Mouse (Mus musculus): ENCODE results near the gene Fancg. TPM values are rescaled to one million over a fixed set of nuclear protein-coding genes. Genes with fewer than 3 reads are reported as not detected.

Gene Fancg
- total and polyA plus RNA-seq, 3 experiments = 13.2 to 18.7 (median 13.7) TPM

DNA sequence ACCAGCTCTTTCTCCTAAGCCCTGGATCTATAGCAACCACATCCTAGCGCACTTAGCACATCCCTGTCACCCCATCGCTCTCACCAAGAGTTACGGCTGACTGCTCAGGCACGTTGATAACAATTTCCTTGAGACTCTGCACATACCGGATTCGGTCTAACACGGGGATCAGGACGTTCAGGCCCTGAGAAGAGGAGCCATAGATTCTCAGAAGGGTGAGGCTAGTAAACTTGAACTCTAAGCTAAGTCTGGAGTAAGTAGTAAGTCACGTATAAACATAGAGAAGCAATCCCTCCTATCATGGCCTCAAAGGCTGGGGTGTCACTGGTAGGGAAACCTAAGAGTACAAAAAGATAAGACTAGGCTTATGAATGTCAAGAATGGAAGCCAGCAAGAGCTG is 20.0 kb upstream of the Fancg start:
- peak overlapping the region; percentile 58 for H3K4me2 ChIP-seq (ENCODE audit: insufficient read depth, low read depth, poor library complexity, severe bottlenecking)
- no peak overlapping the region for H3K27ac ChIP-seq (ENCODE audit: insufficient read depth, low read depth)
- H3K27me3 ChIP-seq (replicated peaks) = no peaks in the 10 kb centered on the region
- H3K36me3 ChIP-seq (replicated peaks in 1 of 2; ENCODE audit: control insufficient read depth in 1 of 2, insufficient read depth in 1 of 2, low read length in 1 of 2) = peaks cover 26 to 68% of the 10 kb centered on the region in 2 experiments
- peaks cover 5 to 22% of the 10 kb centered on the region in 2 experiments; a peak in 3 of 4 replicates for H3K4me1 ChIP-seq (ENCODE audit: control insufficient read depth in 1 of 2, insufficient read depth in 2 of 2)
- DNase-seq (ENCODE audit: extremely low read depth) = no peak
- peak overlapping the region; percentile 95 for H3K9ac ChIP-seq (ENCODE audit: insufficient read depth, low read depth)
- in situ Hi-C loops (cut with MboI; ENCODE audit: low pct_ligation_motif_present, low pct_unique_long_range_greater_than_20kb, low sequenced_read_pairs) = no loop called here
- no peak for TF ChIP-seq HCFC1 (IDR thresholded peaks at IDR 0.05; ENCODE audit: low read depth, low read length)
- TF ChIP-seq POLR2AphosphoS2 (IDR thresholded peaks at IDR 0.05; ENCODE audit: low read depth, low read length) = no peak
- TF ChIP-seq CHD1 (IDR thresholded peaks at IDR 0.05; ENCODE audit: low read depth, low read length) = no peak
- TF ChIP-seq USF1 (IDR thresholded peaks at IDR 0.05; ENCODE audit: low read depth, low read length) = no peak
- no peak for TF ChIP-seq ETS1 (conservative IDR thresholded peaks at IDR 0.05; ENCODE audit: low read depth, low read length)
- dilution Hi-C loops (cut with MboI; ENCODE audit: extremely low pct_ligation_motif_present, extremely low pct_unique_long_range_greater_than_20kb, low sequenced_read_pairs) = no loop called here
- H3K4me3 ChIP-seq (replicated peaks in 1 of 3; ENCODE audit: low read depth in 2 of 3, low read length in 2 of 3, poor library complexity in 1 of 3) = peak overlapping the region; percentile 72 to 92 (median 84)
- H3K9me3 ChIP-seq (replicated peaks; ENCODE audit: low read length) = no peaks in the 10 kb centered on the region
- peaks cover 11% of the 10 kb centered on the region for H3K79me2 ChIP-seq (replicated peaks; ENCODE audit: control insufficient read depth, extremely low read depth, insufficient read depth, poor library complexity, severe bottlenecking)

DNA sequence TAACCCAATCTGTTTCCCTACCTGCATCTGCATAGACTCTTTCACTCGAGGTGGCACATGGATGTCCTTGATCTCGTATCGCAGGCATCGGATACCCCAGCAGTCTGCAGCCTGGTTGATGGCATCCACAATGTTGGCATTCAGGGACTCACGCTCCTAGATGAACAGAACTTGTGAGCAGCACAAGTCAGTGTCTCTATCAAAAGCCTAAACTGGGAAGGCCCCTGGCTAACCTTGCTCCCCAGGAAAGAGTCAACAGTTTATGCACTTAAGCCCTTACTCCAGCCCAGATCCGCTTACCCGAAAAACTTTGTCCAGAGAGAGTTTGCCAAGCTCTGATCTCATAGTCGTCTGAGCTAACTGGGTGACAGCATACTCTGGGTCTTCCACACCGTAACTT is 19.4 kb upstream of the Fancg start:
- peak overlapping the region; percentile 58; the same call in 1 of the 2 replicates for H3K4me2 ChIP-seq (ENCODE audit: insufficient read depth, low read depth, poor library complexity, severe bottlenecking)

DNA sequence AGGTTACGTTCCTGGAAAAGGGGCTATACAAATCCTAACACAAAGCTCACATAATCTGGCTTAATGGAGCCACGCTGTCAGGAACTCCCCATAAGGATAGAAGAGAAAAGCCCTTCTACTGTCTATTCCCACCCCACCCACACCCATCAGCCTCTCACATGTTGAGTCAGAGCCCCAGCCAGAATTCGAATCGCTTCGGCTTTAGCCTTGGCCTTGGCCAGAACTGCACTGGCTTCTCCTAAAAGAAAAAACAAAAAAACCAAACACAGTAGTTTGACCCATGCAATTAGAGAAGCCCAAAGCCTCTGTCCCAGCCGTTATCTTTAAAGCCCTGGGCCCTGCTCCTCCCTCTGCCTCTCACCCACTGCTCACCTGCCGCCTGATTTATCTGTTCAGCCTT is 18.8 kb upstream of the Fancg start:
- Histone ChIP-seq H3K4me2 (ENCODE audit: insufficient read depth, low read depth, poor library complexity, severe bottlenecking) (no peak overlapping the region), H3K4me3 (replicated peaks in 1 of 3; ENCODE audit: low read depth in 2 of 3, low read length in 2 of 3, poor library complexity in 1 of 3) (no peak overlapping the region), H3K9ac (ENCODE audit: insufficient read depth, low read depth) (no peak overlapping the region), H3K9me3 (replicated peaks; ENCODE audit: low read length) (no peaks in the 10 kb centered on the region), H3K4me1 (ENCODE audit: control insufficient read depth in 1 of 2, insufficient read depth in 2 of 2) (peaks cover 9 to 30% of the 10 kb centered on the region in 2 experiments), H3K27ac (ENCODE audit: insufficient read depth, low read depth) (no peak overlapping the region), H3K79me2 (replicated peaks; ENCODE audit: control insufficient read depth, extremely low read depth, insufficient read depth, poor library complexity, severe bottlenecking) (peaks cover 17% of the 10 kb centered on the region), H3K27me3 (replicated peaks) (no peaks in the 10 kb centered on the region), H3K36me3 (replicated peaks in 1 of 2; ENCODE audit: control insufficient read depth in 1 of 2, insufficient read depth in 1 of 2, low read length in 1 of 2) (peaks cover 26 to 62% of the 10 kb centered on the region in 2 experiments)
- dilution Hi-C loops (cut with MboI; ENCODE audit: extremely low pct_ligation_motif_present, extremely low pct_unique_long_range_greater_than_20kb, low sequenced_read_pairs) = no loop called here
- DNase-seq (ENCODE audit: extremely low read depth) = no peak
- TF ChIP-seq MXI1 (IDR thresholded peaks at IDR 0.05; ENCODE audit: low read depth, low read length) (no peak), MAZ (IDR thresholded peaks at IDR 0.05; ENCODE audit: low read depth, low read length) (no peak), MAX (IDR thresholded peaks at IDR 0.05; ENCODE audit: low read length) (no peak), POLR2A (IDR thresholded peaks at IDR 0.05; ENCODE audit: low read depth, low read length) (no peak), E2F4 (IDR thresholded peaks at IDR 0.05; ENCODE audit: insufficient replicate concordance, low read depth, low read length) (no peak), JUN (IDR thresholded peaks at IDR 0.05; ENCODE audit: insufficient read depth, low read depth, low read length) (no peak), ZKSCAN1 (IDR thresholded peaks at IDR 0.05; ENCODE audit: borderline replicate concordance, low read depth, low read length) (no peak), MEF2A (IDR thresholded peaks at IDR 0.05; ENCODE audit: borderline replicate concordance, low read depth, low read length) (no peak), RCOR1 (conservative IDR thresholded peaks at IDR 0.05; ENCODE audit: low read depth, low read length) (no peak), USF2 (conservative IDR thresholded peaks at IDR 0.05; ENCODE audit: low read depth, low read length) (no peak), NRF1 (IDR thresholded peaks at IDR 0.05; ENCODE audit: low read depth, low read length) (no peak), SIN3A (IDR thresholded peaks at IDR 0.05; ENCODE audit: low read length) (no peak), HCFC1 (IDR thresholded peaks at IDR 0.05; ENCODE audit: low read depth, low read length) (no peak), EP300 (IDR thresholded peaks at IDR 0.05; ENCODE audit: low read length) (no peak)
- in situ Hi-C loops (cut with MboI; ENCODE audit: low pct_ligation_motif_present, low pct_unique_long_range_greater_than_20kb, low sequenced_read_pairs) = no loop called here

More for the DNA sequence above, 19.4 kb upstream of the Fancg start:
- TF ChIP-seq ZNF384 (IDR thresholded peaks at IDR 0.05; ENCODE audit: low read depth, low read length) = no peak
- TF ChIP-seq POLR2AphosphoS2 (IDR thresholded peaks at IDR 0.05; ENCODE audit: low read depth, low read length) = no peak
- no peak for TF ChIP-seq USF1 (IDR thresholded peaks at IDR 0.05; ENCODE audit: low read depth, low read length)
- no peak for TF ChIP-seq ETS1 (conservative IDR thresholded peaks at IDR 0.05; ENCODE audit: low read depth, low read length)
- no peak for TF ChIP-seq ZMIZ1 (IDR thresholded peaks at IDR 0.05; ENCODE audit: low read depth, low read length)
- TF ChIP-seq MXI1 (IDR thresholded peaks at IDR 0.05; ENCODE audit: low read depth, low read length) = no peak
- no peak for TF ChIP-seq NRF1 (IDR thresholded peaks at IDR 0.05; ENCODE audit: low read depth, low read length)
- TF ChIP-seq ZC3H11A (IDR thresholded peaks at IDR 0.05; ENCODE audit: low read depth, low read length) = no peak
- no peak for TF ChIP-seq JUND (conservative IDR thresholded peaks at IDR 0.05; ENCODE audit: low read depth, low read length)
- no peak for TF ChIP-seq MYC (IDR thresholded peaks at IDR 0.05; ENCODE audit: low read depth, low read length)
- H3K4me1 ChIP-seq (ENCODE audit: control insufficient read depth in 1 of 2, insufficient read depth in 2 of 2) = peaks cover 5 to 24% of the 10 kb centered on the region in 2 experiments; a peak in 3 of 4 replicates
- in situ Hi-C loops (cut with MboI; ENCODE audit: low pct_ligation_motif_present, low pct_unique_long_range_greater_than_20kb, low sequenced_read_pairs) (no loop called here), dilution Hi-C loops (cut with MboI; ENCODE audit: extremely low pct_ligation_motif_present, extremely low pct_unique_long_range_greater_than_20kb, low sequenced_read_pairs) (no loop called here)
- peaks cover 26 to 64% of the 10 kb centered on the region in 2 experiments for H3K36me3 ChIP-seq (replicated peaks in 1 of 2; ENCODE audit: control insufficient read depth in 1 of 2, insufficient read depth in 1 of 2, low read length in 1 of 2)
- no peaks in the 10 kb centered on the region for H3K27me3 ChIP-seq (replicated peaks)
- H3K9me3 ChIP-seq (replicated peaks; ENCODE audit: low read length) = no peaks in the 10 kb centered on the region
- no peak overlapping the region for H3K27ac ChIP-seq (ENCODE audit: insufficient read depth, low read depth)
- H3K9ac ChIP-seq (ENCODE audit: insufficient read depth, low read depth) = no peak overlapping the region
- no peak overlapping the region for H3K4me3 ChIP-seq (replicated peaks in 1 of 3; ENCODE audit: low read depth in 2 of 3, low read length in 2 of 3, poor library complexity in 1 of 3)
- H3K79me2 ChIP-seq (replicated peaks; ENCODE audit: control insufficient read depth, extremely low read depth, insufficient read depth, poor library complexity, severe bottlenecking) = peaks cover 13% of the 10 kb centered on the region
- DNase-seq (ENCODE audit: extremely low read depth) = no peak
